Mouse (Mus musculus) left cerebral cortex, adult 8-10 months (tissue): ENCODE measurements at regions not wholly inside any gene's neighbourhood (a gene's known extent, or its start where the extent isn't known, plus 50 kb on each side); places are given as distances from the start of the nearest gene placed in this dataset.

Experiments
- DNase-seq, 2 experiments: peaks; one replicate each; pipeline ENCODE4 v3.0.0; 2022; ENCODE audit warnings: low spot score in 2 of 2

DNA sequence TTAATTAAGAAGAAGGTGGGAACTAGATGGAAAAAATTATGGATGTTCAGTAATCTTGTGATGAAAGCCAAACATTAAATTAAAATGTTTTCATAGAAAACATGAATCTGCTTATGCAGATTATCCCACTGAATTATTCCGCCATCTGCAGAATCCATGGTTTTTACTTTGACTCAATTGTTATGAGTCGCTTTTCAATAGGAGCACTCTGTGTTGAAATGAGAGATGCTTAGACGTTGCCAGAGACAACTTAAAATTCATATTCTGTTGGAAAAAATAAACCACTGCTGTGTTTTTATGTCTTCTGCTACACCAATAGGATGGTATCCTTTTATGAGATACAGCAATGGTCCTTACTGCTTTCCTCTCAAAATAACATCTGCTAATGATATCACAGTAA, 108.3 kb upstream of the Isl1 start:
- DNase-seq, result no peak

DNA sequence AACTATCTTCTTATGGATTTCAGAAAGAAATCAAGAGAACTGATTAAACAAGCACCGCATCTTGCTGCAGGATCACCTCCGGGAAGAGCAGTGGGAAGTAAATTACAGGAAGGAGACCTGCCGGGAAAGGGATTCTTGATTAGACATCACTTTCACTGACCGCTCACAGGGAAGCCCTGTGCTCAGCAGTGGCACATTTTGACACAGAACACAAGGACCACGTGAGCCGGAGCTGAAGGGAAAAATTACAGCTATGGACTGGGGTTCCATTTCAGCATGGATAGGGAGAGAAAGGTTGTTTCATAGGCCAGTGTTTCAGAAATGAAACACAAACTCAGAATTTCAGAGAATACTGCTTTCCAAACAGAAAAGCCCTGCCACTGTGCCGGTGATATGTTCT, 105.0 kb upstream of the Isl1 start:
- no peak for DNase-seq

DNA sequence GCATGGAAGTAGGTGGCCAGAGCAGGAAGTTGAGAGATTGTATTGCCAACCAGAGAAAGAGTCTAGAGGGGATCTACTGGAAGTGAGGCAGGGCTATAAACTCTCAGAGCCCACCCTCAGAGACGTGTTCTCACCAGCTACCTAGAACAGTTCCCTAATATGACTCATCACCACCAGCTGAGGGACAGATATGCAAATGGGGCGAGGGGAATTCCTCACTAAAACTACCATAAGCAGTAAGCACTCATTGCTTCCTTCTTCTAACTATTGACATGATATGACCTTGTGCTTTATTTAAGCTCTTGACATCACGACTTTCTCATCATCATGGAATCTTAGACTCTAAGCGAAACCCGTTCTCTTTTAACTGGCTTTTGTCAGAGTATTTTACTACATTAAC, 101.2 kb upstream of the Isl1 start:
- no peak for DNase-seq
